Mouse (Mus musculus) spleen, adult 2 months (tissue): ENCODE data around the gene Hacl1.

Experiments
- CTCF ChIP-seq: fragments of 200-500 bp; IDR thresholded peaks from 2 replicates; pipeline ENCODE4 v1.5.1; 2011; ENCODE audit warnings: mild to moderate bottlenecking, inconsistent platforms; ENCODE audit not compliant: insufficient read depth, insufficient read length, insufficient replicate concordance; ENCODE audit errors: extremely low read depth
- POLR2A ChIP-seq: fragments of 200-500 bp; IDR thresholded peaks from 2 replicates; pipeline ENCODE4 v1.6.1; 2011; ENCODE audit warnings: low read depth, low read length, inconsistent platforms

DNA sequence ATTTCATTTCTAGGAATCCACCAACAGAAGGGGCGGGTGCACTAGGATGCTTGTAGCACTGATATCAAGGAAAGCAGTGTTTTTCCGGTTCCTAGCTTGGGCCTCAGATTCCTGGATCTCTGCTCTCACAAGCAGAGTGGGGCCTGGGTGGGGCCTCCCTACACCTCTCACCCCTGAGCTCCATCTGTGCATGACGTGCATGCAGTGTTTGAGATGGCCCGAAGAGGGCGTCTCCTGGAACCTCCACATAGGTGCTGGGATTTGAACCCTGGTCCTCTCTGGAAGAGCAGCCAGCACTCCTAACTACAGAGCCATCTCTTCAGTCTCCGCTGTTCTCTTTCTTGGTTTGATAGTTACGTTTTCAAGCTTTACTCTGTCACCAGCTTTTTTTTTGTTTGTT is 86.1 kb downstream of the Hacl1 start:
- TF ChIP-seq CTCF (no peak), POLR2A (no peak)
